Mouse (Mus musculus): ENCODE results near the gene AU040320.

DNA sequence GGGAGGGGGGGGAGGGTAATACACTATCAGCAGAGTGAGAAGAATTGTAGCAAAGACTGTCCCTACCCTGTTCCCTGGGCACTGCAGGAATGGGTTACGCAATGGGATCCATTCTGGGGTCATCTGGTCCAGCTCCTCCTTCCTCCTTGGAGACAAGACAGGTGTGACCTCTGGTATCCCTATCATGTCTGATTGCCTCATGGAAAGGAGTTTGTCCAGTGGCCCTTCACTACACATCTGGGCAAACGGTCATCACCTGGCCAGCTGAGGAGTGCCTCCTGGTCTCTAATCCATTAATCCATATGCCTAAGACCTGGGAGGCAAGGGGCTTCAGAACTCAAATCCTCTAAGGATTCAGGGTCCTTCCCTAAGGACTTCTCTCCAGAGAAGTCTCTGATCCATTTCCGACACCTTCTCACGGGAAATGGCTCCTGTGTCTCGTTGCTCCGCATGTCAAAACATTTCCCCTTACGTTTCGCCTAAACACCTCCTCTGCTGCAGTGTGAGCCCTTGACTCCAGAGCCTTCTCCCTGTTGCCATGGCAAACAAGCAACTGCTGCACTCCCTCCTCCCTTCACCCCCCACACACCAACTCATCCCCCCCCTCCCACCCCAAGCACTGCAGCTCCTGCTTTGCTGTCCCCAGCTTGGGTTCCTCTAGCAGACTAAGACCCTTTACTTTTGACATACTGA lies 2.3 kb upstream of the AU040320 start:
- no peak for TF ChIP-seq CTCF (IDR thresholded peaks at IDR 0.05; ENCODE audit: control insufficient read depth, insufficient read depth, insufficient read length)
- peak; percentile 47 for TF ChIP-seq CEBPB (IDR thresholded peaks at IDR 0.05; ENCODE audit: low read depth)
- no peak for TF ChIP-seq MAX (IDR thresholded peaks at IDR 0.05)

Data from C2C12 (cell line).